Mouse (Mus musculus): ENCODE data around the gene Jsrp1.

GRCm38 (mm10) chr10:80802996-80803395 lies 10.3 kb downstream of the Jsrp1 start:
- TF ChIP-seq GATA1 (IDR thresholded peaks at IDR 0.05; ENCODE audit: low read length), result no peak
- no peak for TF ChIP-seq TAL1 (IDR thresholded peaks at IDR 0.05; ENCODE audit: low read length)
